7 mouse cellular contexts compared by ENCODE assay signal in genomic region chr6:30401308-30402015, GRCm38 (mm10). TPM values are rescaled to one million over a fixed set of nuclear protein-coding genes. Genes with fewer than 3 reads are reported as not detected.
DNase-seq lines count a peak whose midpoint lies in the region; ATAC-seq and TF ChIP-seq lines count a peak whose summit lies in the region.

TSS of gene Klhdc10 (plus strand) at chr6:30401868.

- no peaks in the 10 kb centered on the region for H3K9me3 ChIP-seq in embryonic facial prominence, embryonic 10.5 days
- H3K9me3 ChIP-seq in intestine, postnatal 0 days (ENCODE audit: control insufficient read depth): no peaks in the 10 kb centered on the region
- H3K9me3 ChIP-seq in midbrain, embryonic 12.5 days: no peaks in the 10 kb centered on the region

- peak; percentile 100 for DNase-seq in adrenal gland, postnatal 10 days
- DNase-seq in embryonic facial prominence, embryonic 10.5 days (ENCODE audit: low spot score): peak; percentile 100
- peak; percentile 71 for DNase-seq in gonadal fat pad, adult 2 months (ENCODE audit: low read depth)
- peak; percentile 99 for DNase-seq in left cerebral cortex, postnatal 4 days

- peak; percentile 25; the same call in 1 of the 2 replicates for TF ChIP-seq POLR2A in small intestine, adult 2 months (IDR thresholded peaks at IDR 0.05; ENCODE audit: low read depth, low read length)

- H3K36me3 ChIP-seq in embryonic facial prominence, embryonic 10.5 days (replicated peaks): peaks cover 2% of the 10 kb centered on the region
- no peaks in the 10 kb centered on the region for H3K36me3 ChIP-seq in intestine, postnatal 0 days (ENCODE audit: control insufficient read depth, insufficient read depth)
- no peaks in the 10 kb centered on the region for H3K36me3 ChIP-seq in midbrain, embryonic 12.5 days
- no peaks in the 10 kb centered on the region for H3K36me3 ChIP-seq in small intestine, adult 2 months (ENCODE audit: control insufficient read depth, insufficient read depth, low read length)

- TF ChIP-seq CTCF in intestine, postnatal 0 days (IDR thresholded peaks at IDR 0.05; ENCODE audit: low read depth): no peak
- TF ChIP-seq CTCF in small intestine, adult 2 months (IDR thresholded peaks at IDR 0.05; ENCODE audit: extremely low read depth, insufficient read length, insufficient replicate concordance, low read depth, low read length): no peak; the same call in 1 of the 2 replicates

- peak; percentile 99 for ATAC-seq in intestine, postnatal 0 days
- ATAC-seq in midbrain, embryonic 12.5 days (ENCODE audit: low FRiP score, low read depth): peak; percentile 100

- peak within 1 kb of the TSS; percentile 91 for H3K9ac ChIP-seq in intestine, postnatal 0 days (ENCODE audit: low read depth, low read length)
- H3K9ac ChIP-seq in midbrain, embryonic 12.5 days (replicated peaks): peak within 1 kb of the TSS; percentile 93

- under 1% methylated on average over 41 of the region's 41 CpGs for WGBS in embryonic facial prominence, embryonic 10.5 days
- under 1% methylated on average over 41 of the region's 41 CpGs for WGBS in intestine, postnatal 0 days
- under 1% methylated on average over 41 of the region's 41 CpGs for WGBS in midbrain, embryonic 12.5 days
- WGBS in small intestine, adult 2 months: under 1% methylated on average over 41 of the region's 41 CpGs

- H3K4me3 ChIP-seq in embryonic facial prominence, embryonic 10.5 days: peak within 1 kb of the TSS; percentile 99
- peak within 1 kb of the TSS; percentile 100 for H3K4me3 ChIP-seq in intestine, postnatal 0 days (ENCODE audit: low read depth, low read length)
- H3K4me3 ChIP-seq in midbrain, embryonic 12.5 days: peak within 1 kb of the TSS; percentile 97
- H3K4me3 ChIP-seq in small intestine, adult 2 months (ENCODE audit: low read depth, low read length): peak within 1 kb of the TSS; percentile 98

- peak within 1 kb of the TSS; percentile 75 for H3K4me2 ChIP-seq in intestine, postnatal 0 days (replicated peaks; ENCODE audit: low read depth)
- H3K4me2 ChIP-seq in midbrain, embryonic 12.5 days (replicated peaks): peak within 1 kb of the TSS; percentile 63

- intact Hi-C loops in left cerebral cortex, postnatal 4 days (cut with DNase I): loop anchor here (5.0 kb wide), 3 partner anchors 61 to 636 kb away; no protein-coding TSS in a partner anchor

- no peaks in the 10 kb centered on the region for H3K27me3 ChIP-seq in embryonic facial prominence, embryonic 10.5 days (replicated peaks; ENCODE audit: low read depth, poor library complexity, severe bottlenecking)
- no peaks in the 10 kb centered on the region for H3K27me3 ChIP-seq in intestine, postnatal 0 days (replicated peaks; ENCODE audit: control insufficient read depth, insufficient read depth, low read length)
- H3K27me3 ChIP-seq in midbrain, embryonic 12.5 days: no peaks in the 10 kb centered on the region
- no peaks in the 10 kb centered on the region for H3K27me3 ChIP-seq in small intestine, adult 2 months (ENCODE audit: control insufficient read depth, insufficient read depth, low read length)

- peak within 1 kb of the TSS; percentile 97 for H3K27ac ChIP-seq in embryonic facial prominence, embryonic 10.5 days (replicated peaks)
- H3K27ac ChIP-seq in intestine, postnatal 0 days (ENCODE audit: low read depth, low read length): peak within 1 kb of the TSS; percentile 93
- H3K27ac ChIP-seq in midbrain, embryonic 12.5 days (replicated peaks): peak within 1 kb of the TSS; percentile 97
- H3K27ac ChIP-seq in small intestine, adult 2 months (ENCODE audit: insufficient read depth, low read depth, low read length): peak within 1 kb of the TSS; percentile 70

- H3K4me1 ChIP-seq in embryonic facial prominence, embryonic 10.5 days: peaks cover 13% of the 10 kb centered on the region
- H3K4me1 ChIP-seq in intestine, postnatal 0 days (replicated peaks; ENCODE audit: control insufficient read depth, insufficient read depth, low read length): no peaks in the 10 kb centered on the region
- H3K4me1 ChIP-seq in midbrain, embryonic 12.5 days: peaks cover 2% of the 10 kb centered on the region
- H3K4me1 ChIP-seq in small intestine, adult 2 months (ENCODE audit: control insufficient read depth, insufficient read depth, insufficient read length, low read length): peaks cover 2% of the 10 kb centered on the region; the same call in 1 of the 2 replicates

RNA-seq across cellular contexts. Expression of gene Klhdc10, which starts in this region (rescaled TPM):
- 10 to 100 TPM; 65.9 to 76.6 TPM for total RNA-seq in adrenal gland, postnatal 10 days (2021)
- polyA plus RNA-seq in embryonic facial prominence, embryonic 10.5 days (2016; fragmentation: Nextera tagmentation; extraction: Ambion mirVana): 36.2 and 37.3 TPM in 2 replicates
- 28.4 and 34.6 TPM in 2 replicates for polyA plus RNA-seq in gonadal fat pad, adult 2 months (2012; rRNA removed)
- 6.1 and 6.2 TPM in 2 replicates for polyA plus RNA-seq in intestine, postnatal 0 days (2015; fragmentation: Nextera tagmentation; extraction: Ambion mirVana)
- total RNA-seq in left cerebral cortex, postnatal 4 days (2021): 100 to 1,000 TPM; 154 to 156 TPM
- polyA plus RNA-seq in midbrain, embryonic 12.5 days (2016; fragmentation: Nextera tagmentation; extraction: Ambion mirVana): 40.2 and 48.6 TPM in 2 replicates
- polyA plus RNA-seq in small intestine, adult 2 months (2012; rRNA removed): 6.6 and 7.1 TPM in 2 replicates

Comparison
In these comparisons a context has a peak if more than half of its experiments do, and no peak if none do; other contexts are left out.
1. Peak in every context shown above with its lines: DNase-seq, ATAC-seq, H3K4me3 ChIP-seq and H3K27ac ChIP-seq.